Mouse (Mus musculus) small intestine, adult 2 months (tissue): ENCODE measurements at regions not wholly inside any gene's neighbourhood (a gene's known extent, or its start where the extent isn't known, plus 50 kb on each side); places are given as distances from the start of the nearest gene placed in this dataset.

Experiments used
- CTCF ChIP-seq: fragments of 200-500 bp; IDR thresholded peaks from 2 replicates; pipeline ENCODE4 v1.5.1; 2012; ENCODE audit warnings: low read depth, mild to moderate bottlenecking, control low read depth, inconsistent platforms, low read length, moderate library complexity, mixed read lengths; ENCODE audit not compliant: insufficient replicate concordance, insufficient read length; ENCODE audit errors: extremely low read depth
- POLR2A ChIP-seq: fragments of 200-500 bp; IDR thresholded peaks from 2 replicates; pipeline ENCODE4 v1.6.1; 2012; ENCODE audit warnings: low read depth, mild to moderate bottlenecking, control low read depth, inconsistent platforms, low read length, moderate library complexity

DNA sequence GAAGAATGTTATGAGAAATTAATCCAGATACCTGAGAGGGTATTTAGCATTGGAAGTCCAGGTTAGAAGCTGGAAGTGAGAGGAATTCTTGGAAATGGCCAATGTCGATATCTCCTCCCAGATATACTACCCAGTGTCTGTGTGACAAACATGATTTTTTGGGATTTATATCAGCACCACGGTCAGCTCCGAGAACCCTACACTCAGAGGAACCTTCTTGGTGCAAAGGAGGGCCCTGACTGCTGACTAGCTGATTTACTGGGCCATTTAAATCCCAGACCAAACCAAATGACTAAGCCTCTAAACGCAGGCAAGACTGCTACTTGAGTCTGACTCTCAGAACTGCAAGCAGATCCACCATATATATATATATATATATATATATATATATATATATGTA is 154.2 kb downstream of the Dmrta2 start:
- TF ChIP-seq CTCF (no peak), POLR2A (no peak)
